Mouse (Mus musculus): ENCODE measurements around the gene Il3ra.

The Il3ra gene

DNA sequence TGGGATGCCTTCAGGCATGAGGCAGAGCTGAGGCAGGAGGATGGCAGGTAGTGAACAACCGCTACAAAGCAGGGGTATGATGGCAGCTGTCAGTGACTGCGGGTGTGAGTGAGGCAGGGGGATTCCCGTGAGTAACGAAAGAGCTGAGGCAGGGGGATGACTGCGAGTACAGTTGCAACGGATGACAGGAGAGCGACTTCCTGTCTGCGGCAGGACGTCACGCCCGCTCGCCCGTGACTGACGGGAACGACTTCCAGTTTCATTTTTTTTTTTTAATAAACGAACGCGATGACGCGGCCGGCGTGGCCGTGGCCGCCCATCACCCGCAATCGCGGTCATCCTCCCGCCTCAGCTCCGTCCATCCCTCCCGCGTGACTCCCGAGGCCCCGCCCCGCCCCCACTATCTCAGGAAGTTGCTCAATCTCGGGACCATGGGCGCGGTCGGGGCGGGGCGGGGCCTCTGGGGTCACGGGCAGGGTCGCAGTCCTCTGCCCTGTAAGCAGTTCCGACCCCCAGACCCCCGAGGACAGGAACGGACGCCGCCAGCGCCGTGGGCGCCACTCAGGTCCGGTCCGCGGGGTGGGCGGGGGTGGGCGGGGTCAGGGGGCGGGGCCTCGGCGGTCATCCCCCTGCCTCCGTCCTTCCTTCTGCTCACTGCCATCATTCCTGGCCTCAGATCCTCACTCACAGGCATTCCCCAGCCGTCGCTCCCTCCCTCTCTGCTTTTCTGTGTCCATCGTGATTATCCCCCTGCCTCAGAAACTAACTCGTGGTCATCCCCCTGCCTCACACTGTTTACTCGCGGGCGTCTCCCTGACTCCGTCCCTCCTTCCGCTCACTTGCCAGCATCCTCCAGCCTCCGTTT, at the start of gene Il3ra:
Gene Il3ra (plus strand): TSS at position 328 of the 865 bp plus-strand sequence.
- peak; percentile 98 for DNase-seq

DNA sequence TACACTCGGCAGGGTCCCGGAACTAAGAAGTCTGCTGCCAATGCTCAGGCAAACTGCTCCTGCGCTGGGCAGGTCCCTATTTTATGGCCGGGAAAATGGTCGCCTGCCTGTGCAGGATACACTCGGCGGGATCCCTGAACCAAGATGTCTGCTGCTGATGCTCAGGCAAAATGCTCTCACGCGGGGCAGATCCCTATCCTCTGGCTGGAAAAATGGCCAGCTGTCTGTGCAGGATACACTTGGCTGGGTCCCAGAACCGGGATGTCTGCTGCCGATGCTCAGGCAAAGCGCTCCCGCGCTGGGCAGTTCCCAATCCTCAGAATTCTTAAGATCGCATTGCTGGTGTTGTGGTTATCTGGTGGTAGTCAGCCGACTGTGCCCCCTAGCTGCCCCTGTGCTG, 37.1 kb upstream of the Il3ra start:
- DNase-seq, result no peak

DNA sequence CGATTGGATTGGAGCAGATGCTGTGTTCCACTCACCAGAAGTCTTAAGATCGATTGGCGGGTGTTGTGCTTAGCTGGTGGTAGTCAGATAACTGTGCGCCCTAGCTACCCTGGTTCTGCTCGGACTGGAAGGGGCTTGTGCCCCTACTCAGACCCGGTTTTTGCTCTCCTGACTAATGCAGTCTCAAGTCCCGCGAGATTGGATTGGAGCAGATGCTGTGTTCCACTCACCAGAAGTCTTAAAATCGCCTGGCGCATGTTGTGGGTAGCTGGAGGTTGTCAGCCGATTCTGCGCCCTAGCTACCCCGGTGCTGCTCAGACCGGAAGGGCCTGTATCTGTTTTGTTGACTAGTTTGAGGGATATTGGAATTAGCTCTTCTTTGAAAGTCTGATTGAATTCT, 36.7 kb upstream of the Il3ra start:
- DNase-seq, result no peak

DNA sequence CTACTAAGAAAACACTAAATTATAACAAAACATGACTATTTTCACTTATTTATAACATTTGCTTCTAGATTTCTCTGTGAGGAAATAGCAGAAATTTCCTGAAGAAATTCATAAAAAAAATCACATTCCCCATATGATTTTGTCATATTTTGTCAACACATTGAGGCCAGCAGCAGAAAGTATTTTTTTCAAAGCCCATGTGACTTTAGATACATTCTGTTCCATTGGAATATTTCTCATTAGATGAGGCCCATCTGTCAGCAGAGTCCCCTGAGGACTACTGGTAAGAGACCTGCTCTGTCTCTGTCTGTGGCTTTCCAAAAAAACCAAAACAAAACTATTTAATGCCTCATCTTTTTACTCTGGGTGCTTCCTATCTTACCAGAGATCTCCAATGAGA, 23.5 kb upstream of the Il3ra start, which contains the start of gene Olfr31:
Gene Olfr31 (plus strand): TSS at position 301 of the 400 bp plus-strand sequence.
- DNase-seq, result no peak

DNA sequence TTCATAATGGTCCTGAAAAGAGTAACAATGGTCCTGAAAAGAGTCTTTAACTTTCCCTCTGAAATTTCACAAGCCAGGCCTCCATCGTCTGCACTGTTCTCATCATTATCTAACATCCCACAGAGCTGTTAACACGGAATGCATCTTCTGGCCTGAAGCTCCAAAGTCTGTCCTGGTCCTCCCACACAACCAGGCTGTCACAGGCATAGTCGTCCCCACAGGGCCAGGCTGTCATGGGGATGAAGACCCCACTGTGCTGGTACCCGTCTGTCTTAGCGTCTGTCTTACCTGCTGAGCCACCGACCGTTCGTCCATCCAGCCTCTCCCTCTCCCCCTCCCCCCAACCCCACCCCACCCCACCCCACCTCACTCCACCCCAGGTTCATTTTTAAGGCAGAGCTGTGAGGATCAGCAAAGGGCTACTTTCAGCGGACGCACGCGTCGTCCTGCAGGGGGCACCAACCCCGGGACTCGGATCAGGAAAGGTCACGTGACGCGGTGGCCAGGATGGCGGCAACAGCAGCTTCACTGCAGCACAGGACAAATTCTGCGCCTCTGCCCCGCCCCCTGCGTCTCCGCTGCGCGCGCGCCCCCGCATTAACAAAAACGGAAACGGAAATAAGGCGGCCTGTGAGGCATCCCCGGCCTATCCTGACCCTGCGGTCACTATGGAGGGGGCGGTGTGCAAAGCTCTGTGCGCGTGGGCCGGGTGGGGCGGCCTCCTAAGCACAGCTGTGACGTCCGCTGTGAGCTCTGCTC, 783 bp upstream of the Il3ra start:
- peak; percentile 99 for DNase-seq

DNA sequence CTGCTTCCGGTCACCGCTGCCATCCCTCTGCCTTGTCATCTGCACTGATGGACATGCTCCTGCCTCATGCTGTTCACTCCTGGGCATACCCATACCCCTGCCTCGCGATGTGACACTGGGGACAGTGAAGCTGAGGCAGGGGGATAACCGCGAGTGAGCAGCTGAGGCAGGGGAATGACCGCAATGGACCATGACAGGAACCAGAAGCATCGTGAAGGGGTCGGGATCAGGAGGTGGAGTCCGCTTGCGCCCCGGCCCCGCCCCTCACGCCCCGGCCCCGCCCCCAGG, 682 bp downstream of the Il3ra start:
- DNase-seq, result peak; percentile 96

DNA sequence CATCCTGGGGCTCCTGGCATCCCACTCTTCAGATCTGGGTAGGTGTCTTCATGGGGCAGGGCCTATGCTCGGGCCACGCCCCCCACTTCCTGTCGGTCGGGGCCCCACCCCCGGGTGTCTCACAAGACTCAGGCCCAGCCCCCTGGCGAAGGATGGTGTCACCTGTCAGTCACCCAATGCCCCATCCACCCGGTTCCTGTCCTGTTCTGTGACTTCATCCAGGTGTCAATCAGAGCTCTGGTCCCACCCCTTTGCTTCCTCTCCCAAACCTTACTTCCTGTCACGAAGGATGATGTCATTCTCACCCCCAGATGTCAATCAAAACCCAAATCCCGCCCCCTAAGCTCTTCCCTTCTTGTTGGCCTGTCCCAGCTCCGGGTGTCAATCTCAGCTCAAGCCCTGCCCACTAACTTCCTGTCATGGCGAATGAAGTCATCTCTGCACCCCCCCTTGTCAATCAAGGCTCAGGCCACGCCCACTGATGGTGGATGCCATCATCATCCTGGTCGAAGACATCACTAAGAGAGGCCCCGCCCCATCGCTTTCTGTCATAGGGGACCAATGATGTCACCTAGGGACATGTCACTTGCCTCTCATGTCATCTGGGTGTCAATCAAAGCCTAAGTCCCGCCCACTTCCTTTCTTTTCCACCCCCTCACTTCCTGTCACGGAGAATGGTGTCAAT, 1.2 kb downstream of the Il3ra start:
- DNase-seq, result peak; percentile 96

DNA sequence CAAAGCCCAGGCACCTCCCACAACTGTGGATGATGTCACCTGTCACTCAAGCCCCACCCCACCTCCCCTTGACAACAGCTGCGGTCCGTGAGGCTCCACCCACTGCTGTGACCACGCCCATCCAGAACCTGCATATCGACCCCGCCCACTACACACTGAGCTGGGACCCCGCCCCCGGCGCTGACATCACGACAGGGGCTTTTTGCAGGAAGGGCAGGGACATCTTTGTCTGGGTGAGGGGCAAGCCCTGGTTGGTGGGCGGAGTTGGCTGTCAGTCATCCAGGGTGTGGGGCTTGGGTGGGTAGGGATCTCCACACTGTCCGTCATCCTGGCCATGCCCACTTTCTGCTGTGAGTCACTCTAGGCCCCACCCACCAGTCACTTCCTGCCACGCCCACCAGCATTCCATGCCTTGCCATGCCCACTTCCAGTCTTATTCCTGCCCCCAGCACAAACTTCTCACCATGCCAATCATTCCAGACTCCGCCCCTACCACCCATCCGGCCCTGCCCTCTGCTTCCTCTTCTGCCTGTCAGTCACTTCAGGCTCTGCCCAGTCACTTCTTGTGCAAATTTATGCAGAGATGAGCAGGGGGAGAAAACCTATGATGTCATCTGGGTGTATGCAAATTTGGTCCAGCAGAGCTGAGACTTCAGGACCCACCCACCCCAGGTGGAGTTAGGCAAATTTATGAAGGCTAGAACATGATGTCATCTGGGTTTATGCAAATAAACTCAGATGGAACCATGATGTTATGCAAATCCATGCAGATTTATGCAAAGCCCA, 2.0 kb downstream of the Il3ra start:
- DNase-seq, result peak; percentile 95

DNA sequence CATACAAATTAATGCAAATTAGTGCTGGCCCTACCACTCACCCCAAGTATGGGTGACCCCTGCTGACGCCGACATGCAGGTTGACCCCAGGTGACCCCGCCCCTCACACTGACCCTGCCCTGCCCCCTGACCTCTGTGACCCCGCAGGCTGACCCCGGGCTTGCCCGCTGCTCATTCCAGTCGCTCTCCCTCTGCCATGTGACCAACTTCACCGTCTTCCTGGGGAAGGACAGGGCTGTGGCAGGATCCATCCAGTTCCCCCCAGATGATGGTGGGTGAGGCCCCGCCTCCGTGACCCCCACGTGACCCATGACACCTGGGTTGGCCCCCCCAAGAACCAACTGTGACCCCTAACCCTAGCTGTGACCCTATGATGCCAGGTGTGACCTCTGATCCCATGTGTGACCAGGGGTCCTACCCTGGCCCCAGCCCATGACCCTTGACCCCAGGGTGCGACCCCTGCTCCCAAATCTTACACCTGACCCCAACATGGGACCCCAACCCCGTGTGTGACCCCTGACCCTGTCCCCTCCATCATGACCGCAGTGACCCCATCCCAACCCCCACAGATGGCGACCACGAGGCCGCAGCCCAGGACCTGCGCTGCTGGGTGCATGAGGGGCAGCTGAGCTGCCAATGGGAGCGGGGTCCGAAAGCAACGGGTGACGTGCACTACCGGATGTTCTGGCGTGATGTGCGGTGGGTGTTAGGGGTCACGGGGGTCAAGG, 2.8 kb downstream of the Il3ra start:
- DNase-seq, result peak; percentile 95

DNA sequence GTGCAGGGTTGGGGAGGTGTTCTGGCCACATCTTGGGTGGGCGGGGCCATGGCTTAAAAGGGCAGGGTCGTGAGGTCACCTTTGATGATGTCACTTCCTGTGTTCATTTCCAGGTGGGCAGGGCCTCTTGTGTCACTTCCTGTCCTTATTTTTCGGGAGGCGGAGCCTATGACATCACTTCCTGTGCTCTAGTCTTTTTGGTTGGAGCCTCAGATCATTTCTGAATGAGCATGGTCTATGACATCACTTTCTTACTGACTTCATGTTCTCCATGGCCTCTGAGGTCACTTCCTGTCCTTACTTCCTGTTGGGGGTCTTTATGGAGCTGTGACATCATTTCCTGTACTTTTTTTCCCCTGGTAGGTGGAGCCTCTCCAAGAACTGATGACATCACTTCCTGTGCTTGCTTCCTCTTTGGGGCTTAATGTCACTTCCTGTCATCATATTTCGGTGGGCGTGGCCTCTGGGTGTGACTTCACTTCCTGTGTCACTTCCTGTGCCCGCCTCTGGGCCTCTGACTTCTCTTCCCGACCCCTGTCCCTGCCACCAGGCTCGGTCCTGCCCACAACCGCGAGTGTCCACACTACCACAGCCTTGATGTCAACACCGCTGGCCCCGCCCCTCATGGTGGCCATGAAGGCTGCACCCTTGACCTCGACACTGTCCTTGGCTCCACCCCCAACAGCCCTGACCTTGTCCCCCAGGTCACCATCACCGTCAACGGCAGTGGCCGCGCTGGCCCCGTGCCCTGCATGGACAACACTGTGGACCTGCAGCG, 3.6 kb downstream of the Il3ra start:
- peak; percentile 93 for DNase-seq

DNA sequence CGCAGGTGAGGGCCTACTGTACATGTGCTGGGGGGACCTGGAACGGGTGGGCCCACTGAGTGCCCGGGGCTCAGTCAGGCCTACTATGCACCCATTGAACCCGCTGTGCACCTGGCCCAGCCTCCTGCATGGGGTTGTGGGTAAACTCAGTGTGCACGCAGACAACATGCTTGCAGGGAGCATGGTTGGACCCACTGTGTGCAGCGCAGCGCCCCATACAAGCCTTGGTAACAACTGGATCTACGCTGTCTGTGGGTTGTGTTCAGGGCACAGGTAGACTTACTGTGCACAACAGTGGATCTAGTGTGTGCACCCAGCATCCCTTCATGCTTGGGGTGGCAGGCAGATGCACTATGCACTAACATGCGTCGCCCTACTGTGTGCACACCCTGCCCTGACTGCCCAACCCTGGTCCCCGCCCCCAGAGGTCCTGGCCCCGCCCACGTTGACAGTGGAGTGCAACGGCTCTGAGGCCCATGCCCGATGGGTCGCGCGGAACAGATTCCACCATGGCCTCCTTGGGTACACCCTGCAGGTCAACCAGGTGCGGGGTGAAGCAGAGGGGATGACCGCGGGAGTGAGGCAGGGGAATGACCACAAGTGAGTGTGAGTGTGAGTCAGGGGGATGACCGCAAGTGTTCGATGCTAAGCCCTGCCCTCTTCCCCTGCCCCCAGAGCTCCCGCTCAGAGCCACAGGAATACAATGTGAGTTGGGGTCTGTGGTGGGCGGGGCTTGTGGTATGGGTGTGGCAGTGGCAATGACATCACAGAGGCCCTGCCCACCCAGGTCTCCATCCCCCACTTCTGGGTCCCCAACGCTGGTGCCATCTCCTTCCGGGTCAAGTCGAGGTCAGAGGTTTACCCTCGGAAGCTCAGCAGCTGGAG, 4.4 kb downstream of the Il3ra start:
- peak; percentile 90 for DNase-seq

DNA sequence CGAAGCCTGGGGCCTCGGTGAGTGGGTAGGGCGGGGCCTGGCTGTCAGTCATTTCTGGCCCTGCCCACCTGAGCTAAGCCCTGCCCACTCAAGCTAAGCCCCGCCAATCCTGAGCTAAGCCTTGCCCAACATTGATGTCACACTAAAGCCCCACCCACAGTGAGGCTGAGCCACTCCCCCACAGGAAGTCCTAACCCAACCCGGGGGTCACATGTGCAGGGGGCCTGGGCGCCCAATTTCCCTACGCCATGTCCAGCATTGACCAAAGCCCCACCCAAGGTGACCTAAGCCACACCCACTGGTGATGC, 5.0 kb downstream of the Il3ra start:
- DNase-seq, result peak; percentile 80

DNA sequence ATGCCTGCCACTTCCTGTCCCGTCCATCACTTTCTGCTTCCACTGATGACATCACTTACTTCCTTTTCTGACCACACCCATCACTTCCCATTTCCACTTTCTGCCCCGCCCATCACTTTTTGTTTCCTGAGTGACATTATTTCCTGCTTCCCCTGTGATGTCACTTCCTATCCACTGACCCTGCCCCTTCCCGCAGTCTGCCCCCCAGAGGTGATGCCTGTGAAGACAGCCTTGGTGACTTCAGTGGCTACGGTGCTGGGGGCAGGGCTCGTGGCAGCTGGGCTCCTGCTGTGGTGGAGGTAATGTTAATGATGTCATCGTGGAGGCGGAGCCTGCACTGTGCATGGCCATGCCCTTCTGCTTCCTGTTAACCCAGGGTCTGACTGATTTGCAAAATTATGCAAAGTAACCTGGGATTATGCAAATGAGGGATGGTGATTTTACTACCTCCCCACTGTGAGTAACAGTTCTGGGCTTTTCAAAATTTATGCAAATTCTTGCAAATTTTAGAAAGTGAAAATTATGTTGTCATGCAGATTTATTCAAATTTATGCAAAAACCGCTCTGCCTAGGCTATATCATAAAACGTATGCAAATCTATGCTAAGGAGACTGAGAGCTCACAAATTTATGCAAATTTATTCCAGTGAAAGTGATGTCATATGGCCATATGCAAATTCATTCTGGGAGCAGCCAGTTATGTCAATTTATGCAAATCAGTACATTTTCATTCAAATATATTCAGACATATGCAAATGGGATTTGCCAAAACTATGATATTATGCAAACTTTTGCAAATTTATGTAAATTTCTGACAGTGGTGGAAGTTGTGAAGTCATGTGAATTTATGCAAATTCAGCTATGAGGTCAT, 5.9 kb downstream of the Il3ra start:
- DNase-seq, result peak; percentile 83

DNA sequence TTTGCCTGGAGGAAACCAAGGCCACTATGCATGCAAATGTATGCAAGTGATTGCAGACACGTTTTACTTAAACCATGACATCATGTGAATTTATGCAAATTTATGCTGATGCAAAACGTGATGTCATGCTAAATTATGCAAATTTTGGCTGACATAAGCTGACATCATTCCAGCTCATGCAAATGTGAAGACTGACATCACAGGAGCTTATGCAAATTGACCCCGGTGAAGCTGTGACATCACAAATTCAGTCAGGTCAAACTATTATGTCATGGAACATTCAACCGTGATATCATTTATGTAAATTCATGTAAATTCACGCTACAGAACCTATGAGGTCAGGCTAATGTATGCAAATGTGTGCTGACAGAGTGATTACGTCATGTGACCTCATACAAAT, 6.5 kb downstream of the Il3ra start:
- no peak for DNase-seq

DNA sequence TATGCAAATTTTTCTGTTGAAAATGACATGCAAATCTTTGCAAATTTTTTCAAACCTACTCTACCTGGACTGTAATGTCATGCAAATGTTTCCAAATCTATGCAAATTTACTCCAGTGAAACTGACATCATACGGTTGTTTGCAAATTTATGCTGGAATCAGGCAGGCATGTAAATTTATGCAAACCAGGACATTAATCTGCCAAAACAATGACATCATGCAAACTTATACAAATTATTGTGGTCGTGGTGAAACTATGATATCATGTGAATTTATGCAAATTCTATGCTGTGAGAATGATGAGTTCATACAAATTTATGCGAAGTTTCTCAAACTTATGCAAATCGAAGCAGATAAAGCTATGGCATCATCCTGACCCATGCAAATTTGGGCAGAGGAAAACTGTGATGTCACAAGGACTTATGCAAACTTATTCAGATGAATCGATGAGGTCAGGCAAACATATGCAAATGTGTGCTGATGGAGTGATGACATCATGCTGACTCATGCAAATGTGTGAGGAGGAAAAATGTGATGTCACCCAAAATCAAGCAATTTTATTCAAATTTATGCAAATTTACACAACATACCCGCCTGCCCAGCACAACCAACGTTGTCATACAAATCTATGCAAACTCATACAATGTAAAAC, 7.1 kb downstream of the Il3ra start:
- no peak for DNase-seq

DNA sequence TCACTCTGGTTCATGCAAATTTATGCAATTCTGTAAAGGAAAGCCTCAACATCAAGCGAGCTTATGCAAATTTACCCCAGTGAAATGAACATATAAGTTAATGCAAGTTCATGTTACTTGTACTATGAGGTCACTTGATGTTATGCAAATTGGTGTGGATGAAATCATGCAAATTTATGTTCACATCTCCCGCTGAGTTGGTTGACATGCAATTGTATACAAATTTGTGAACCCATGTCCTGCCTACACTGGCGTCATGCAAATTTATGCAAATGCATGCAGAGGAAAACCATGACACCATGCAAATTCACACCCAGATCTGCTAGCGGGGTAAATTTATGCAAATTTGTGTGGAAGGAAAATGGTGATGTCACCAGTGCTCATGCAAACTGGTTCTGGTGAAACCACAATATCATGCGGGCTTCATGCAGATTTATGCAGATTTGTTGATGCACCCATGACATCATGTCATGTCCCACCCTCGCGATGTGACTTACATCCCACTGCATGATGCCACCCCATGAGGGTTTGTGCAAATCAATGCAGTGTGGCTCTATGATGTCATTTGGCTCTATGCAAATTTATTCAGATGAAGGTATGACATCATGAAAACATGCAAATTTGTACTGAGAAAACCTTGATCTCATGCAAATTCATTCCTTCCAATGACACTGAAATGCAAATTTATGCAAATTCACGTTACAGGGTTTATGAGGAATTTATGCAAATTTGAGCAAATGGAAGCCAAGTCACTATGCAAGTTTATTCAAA, 7.8 kb downstream of the Il3ra start:
- DNase-seq, result peak; percentile 84

DNA sequence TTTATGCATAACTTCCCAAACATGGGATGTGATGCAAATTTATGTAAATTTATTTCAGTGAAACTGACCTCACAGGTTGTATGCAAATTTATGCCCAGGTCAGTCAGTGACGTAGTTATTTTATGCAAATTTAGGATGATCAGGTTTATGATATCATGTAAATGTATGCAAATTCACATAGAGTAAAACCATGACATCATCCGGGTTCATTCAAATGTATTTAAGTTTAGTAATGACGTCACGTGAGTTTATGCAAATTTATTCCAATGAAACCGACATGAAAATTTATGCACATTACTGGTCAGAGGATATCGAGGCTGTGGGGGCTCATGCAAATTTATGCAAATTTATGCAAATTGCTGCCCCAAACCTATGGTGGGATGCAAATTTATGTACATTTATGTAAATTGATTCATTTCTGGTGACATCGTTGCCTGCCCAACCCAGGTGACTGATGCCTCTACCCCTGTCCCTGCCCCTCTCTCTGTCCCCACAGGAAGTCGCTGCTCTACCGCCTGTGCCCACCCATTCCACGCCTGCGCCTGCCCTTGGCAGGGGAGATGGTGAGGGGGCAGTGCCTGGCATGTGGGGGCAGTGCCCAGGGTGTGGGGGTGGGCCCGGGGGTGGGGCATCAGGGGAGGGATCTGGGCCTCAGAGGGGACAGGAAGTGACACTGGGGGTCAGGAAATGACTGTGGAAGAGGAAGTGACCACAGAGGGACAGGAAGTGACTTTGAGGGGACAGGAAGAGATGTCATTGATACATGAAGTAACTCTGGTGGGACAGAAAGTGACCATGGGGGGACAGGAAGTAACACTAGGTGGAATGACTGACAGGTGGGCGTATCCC, 8.7 kb downstream of the Il3ra start:
- peak; percentile 86 for DNase-seq
